Mouse (Mus musculus) adrenal gland, adult 8-10 months (tissue): Measurements from ENCODE around the gene Zbtb7a. TPM values are rescaled to one million over a fixed set of nuclear protein-coding genes. Genes with fewer than 3 reads are reported as not detected.

ENCODE experiments used
- DNase-seq: peaks from one replicate; pipeline ENCODE4 v3.0.0; 2022
- microRNA-seq, 2 experiments: library from miRNA; unstranded; fragments of <30 nt; microRNA quantifications; one replicate each; pipeline ENCODE4 v1.2.0; 2022
- total RNA-seq, 4 experiments: library from RNA; stranded (reverse); gene quantifications; 2 replicates each; pipeline ENCODE4 v1.2.4; 2022

Zbtb7a gene
- total RNA-seq, 4 experiments from 2014 or later = 86.5 to 94.0 (median 92.3) TPM

GRCm38 (mm10) chr10:81191342-81191982 lies 56.4 kb downstream of the Zbtb7a start:
- no peak for DNase-seq

DNA sequence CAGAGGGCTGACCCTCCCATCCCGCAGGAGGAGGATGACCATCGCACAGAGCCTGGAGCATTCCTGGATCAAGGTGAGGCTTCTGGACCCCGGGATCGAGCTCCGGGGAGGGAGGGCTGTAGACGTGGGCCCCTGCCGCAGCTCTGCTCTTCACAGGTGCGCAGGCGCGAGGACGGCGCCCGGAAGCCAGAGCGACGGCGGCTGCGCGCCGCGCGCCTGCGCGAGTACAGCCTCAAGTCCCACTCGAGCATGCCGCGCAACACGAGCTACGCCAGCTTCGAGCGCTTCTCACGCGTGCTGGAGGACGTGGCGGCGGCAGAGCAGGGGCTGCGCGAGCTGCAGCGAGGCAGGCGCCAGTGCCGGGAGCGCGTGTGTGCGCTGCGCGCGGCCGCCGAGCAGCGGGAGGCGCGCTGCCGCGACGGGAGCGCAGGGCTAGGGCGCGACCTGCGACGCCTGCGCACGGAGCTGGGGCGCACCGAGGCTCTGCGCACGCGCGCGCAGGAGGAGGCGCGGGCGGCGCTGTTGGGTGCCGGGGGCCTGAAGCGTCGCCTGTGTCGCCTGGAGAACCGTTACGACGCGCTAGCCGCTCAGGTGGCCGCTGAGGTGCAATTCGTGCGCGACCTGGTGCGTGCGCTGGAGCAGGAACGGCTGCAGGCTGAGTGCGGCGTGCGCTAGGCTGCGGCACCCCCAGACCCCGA lies 57.4 kb downstream of the Zbtb7a start:
- peak; percentile 72 for DNase-seq

GRCm38 (mm10) chr10:81192968-81193501 lies 58.0 kb downstream of the Zbtb7a start:
- DNase-seq = no peak

- no peak for DNase-seq
Observed at GRCm38 (mm10) chr10:81193991-81194774, 59.2 kb downstream of the Zbtb7a start.

GRCm38 (mm10) chr10:81195300-81195699 lies 60.3 kb downstream of the Zbtb7a start:
- no peak for DNase-seq

DNA sequence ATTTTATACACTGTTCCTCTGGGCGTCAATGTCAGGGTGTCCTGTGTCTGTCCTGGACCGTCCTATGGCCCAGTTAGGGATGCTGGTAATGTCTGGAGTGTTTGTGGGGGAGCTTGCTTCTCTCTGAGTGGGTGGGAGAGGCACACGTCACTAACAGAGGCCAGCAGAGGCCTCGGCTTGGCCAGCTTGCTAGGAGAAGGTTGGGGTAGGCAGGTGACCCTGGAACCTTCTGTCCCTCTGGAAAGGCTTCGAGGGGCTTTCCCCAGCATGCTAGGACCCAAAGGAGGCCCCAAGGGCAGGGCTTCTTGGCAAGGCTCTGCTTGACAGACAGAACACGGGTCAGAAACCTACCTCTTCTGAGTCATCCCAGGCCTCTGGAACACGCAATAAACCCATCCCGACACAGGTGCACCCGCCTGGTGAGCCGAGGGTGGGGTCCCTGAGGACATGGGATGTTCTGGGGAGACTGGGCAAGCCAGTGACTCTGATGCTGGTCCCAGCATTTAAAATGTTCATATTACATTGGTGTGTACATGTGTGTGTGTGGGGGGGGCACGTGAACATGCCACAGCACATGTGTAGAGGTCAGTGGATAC lies 61.5 kb downstream of the Zbtb7a start:
- DNase-seq = no peak

GRCm38 (mm10) chr10:81197305-81197704 lies 62.3 kb downstream of the Zbtb7a start:
- DNase-seq = no peak

GRCm38 (mm10) chr10:81198230-81198629 lies 63.2 kb downstream of the Zbtb7a start:
- no peak for DNase-seq

- no peak for DNase-seq
Observed at GRCm38 (mm10) chr10:81198990-81199389, 64.0 kb downstream of the Zbtb7a start.

GRCm38 (mm10) chr10:81200141-81200540 lies 65.1 kb downstream of the Zbtb7a start:
- no peak for DNase-seq

DNA sequence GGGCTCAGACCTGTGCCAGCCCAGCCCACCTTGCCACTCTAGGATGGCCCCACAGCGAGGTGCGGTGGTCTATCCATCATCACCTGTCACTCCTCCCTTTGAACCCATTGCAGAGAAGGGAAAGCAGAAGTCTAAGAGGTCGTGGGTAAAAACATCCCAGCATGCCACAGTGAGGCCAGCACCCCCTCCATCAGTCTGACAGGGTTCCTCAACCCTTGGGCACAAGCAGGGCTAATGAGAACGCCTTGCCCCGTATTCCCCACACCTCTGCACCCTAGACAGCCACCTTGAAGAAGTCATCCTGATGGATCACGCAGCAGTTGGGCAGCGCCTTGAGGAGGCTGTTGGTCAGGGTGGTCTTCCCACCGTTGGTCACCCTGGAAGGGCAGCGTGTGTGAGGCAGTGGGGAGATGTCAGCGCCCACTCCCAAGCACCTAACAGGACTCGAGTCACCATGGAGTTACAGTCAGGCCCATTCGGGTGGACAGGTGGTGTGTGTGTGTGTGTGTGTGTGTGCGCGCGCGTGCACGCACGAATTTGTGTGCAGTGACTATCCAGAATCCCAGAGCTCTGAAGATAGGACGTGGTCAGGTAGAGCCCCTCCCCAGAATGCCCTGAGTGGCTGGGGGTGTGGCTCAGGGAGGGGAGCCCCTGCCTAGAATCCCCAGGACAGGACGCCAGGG lies 65.7 kb downstream of the Zbtb7a start:
- no peak for DNase-seq

DNA sequence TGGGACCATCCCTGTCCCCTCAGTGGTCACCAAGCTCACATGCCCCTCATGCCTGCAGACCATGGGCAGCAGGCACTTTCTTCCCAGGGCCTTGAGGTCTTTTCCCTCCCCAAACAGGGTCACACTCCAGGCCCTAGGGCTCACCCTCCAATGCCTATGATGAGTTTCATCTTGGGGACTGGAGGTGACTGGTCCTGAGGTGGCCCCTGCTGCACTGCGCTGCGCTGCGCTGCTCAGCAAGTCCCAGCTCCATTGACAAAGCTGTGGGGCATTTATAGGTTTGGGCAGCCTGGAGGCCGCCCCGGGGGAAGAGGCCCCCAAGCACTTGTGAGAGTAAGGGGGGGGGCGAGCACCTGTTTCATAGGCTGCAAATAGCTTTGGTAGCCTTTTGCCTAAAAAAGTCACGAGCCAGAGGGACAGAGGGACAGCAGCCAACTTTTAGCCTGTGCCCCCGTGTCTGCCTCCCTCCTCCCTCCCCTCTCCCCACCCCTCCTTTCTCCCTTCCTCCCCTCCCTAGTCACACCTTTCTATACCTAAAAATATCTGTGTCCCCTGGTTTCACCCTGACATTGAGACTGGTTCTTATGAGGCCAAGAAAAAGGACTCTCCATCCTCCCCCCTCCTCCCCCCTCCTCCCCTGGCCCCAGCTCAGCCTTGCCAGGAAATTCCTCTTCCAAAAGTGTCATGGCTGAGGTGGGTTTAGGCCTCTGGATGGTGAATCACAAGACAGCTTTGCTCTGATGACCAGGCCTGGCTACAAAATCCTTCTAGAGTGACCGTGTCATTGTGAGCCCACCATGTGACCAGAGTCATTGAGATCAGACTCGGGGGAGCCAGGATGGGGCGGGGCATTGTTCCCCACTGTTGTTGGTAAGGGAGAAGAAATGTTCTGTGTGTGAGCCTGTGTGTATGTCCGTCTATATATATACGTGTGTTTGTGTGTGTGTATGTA lies 67.1 kb downstream of the Zbtb7a start, which contains the start of gene Nmrk2:
TSS of gene Nmrk2 (minus strand) at position 245 of the 952 bp plus-strand sequence.
- no peak for DNase-seq

Small RNA genes within 50 kb of the gene (microRNA-seq; reads per million reads assigned to microRNA genes)
- gene Mir5615-1 = 0 reads per million in 2 experiments
- gene Mir5615-2 = 0 reads per million in 2 experiments

Other genes starting within 250 kb of the Zbtb7a start
- gene Timm13, start 234.3 kb upstream of the Zbtb7a start, total RNA-seq = 100 to 1,000 TPM; 154 to 235 (median 185) TPM
- 10 to 100 TPM; 10.0 to 17.2 (median 15.2) TPM for gene Lmnb2, start 217.0 kb upstream of the Zbtb7a start, total RNA-seq
- 100 to 1,000 TPM in 1 of 4 experiments, 10 to 100 TPM in 3; 17.5 to 112 (median 73.6) TPM for gene Gadd45b, start 205.1 kb upstream of the Zbtb7a start, total RNA-seq
- 10 to 100 TPM in 2 of 4 experiments, 1 to 10 TPM in 2; 9.4 to 16.6 (median 12.9) TPM for gene Gng7, start 120.3 kb upstream of the Zbtb7a start, total RNA-seq
- 1 to 10 TPM; 3.6 to 6.5 (median 4.4) TPM for gene Diras1, start 109.6 kb upstream of the Zbtb7a start, total RNA-seq
- 10 to 100 TPM; 50.7 to 86.9 (median 66.5) TPM for gene Slc39a3, start 97.8 kb upstream of the Zbtb7a start, total RNA-seq
- 100 to 1,000 TPM; 185 to 247 (median 197) TPM for gene Sgta, start 75.0 kb upstream of the Zbtb7a start, total RNA-seq
- 10 to 100 TPM; 43.6 to 59.2 (median 45.7) TPM for gene Thop1, start 65.2 kb upstream of the Zbtb7a start, total RNA-seq
- 1 to 10 TPM in 2 of 4 experiments, under 1 TPM in 2; 0.35 to 2.7 (median 1.3) TPM for gene Creb3l3, start 36.3 kb upstream of the Zbtb7a start, total RNA-seq
- gene Map2k2, start 29.3 kb upstream of the Zbtb7a start, total RNA-seq = 100 to 1,000 TPM; 169 to 227 (median 204) TPM
- gene Pias4, start 32.7 kb downstream of the Zbtb7a start, total RNA-seq = 10 to 100 TPM; 22.8 to 32.5 (median 30.1) TPM
- 1,000 to 10,000 TPM; 1,447 to 1,655 (median 1,598) TPM for gene Eef2, start 41.4 kb downstream of the Zbtb7a start, total RNA-seq
- 10 to 100 TPM; 67.7 to 88.0 (median 81.8) TPM for gene Dapk3, start 47.8 kb downstream of the Zbtb7a start, total RNA-seq
- not detected for gene 4930442H23Rik, start 48.6 kb downstream of the Zbtb7a start, total RNA-seq
- not detected for gene Nmrk2, start 66.8 kb downstream of the Zbtb7a start, total RNA-seq
- gene Atcay, start 95.6 kb downstream of the Zbtb7a start, total RNA-seq = 1 to 10 TPM; 3.8 to 6.4 (median 4.4) TPM
- gene Zfr2, start 97.9 kb downstream of the Zbtb7a start, total RNA-seq = 10 to 100 TPM; 27.6 to 35.6 (median 30.0) TPM
- 1 to 10 TPM in 3 of 4 experiments, under 1 TPM in 1; 0.67 to 2.1 (median 1.5) TPM for gene Matk, start 117.7 kb downstream of the Zbtb7a start, total RNA-seq
- 100 to 1,000 TPM; 100 to 139 (median 113) TPM for gene Mrpl54, start 131.7 kb downstream of the Zbtb7a start, total RNA-seq
- 10 to 100 TPM; 61.9 to 72.3 (median 66.4) TPM for gene Apba3, start 131.7 kb downstream of the Zbtb7a start, total RNA-seq
- under 1 TPM; 0.22 to 0.81 (median 0.29) TPM for gene Tjp3, start 156.4 kb downstream of the Zbtb7a start, total RNA-seq
- gene Pip5k1c, start 157.7 kb downstream of the Zbtb7a start, total RNA-seq = 10 to 100 TPM; 42.6 to 61.1 (median 53.3) TPM
- gene Cactin, start 185.9 kb downstream of the Zbtb7a start, total RNA-seq = 10 to 100 TPM; 37.7 to 47.5 (median 42.5) TPM
- gene Tbxa2r, start 193.5 kb downstream of the Zbtb7a start, total RNA-seq = 10 to 100 TPM; 35.6 to 52.1 (median 42.0) TPM
- 10 to 100 TPM in 2 of 4 experiments, 1 to 10 TPM in 2; 3.7 to 17.7 (median 9.3) TPM for gene Gipc3, start 208.0 kb downstream of the Zbtb7a start, total RNA-seq
- gene Hmg20b, start 215.3 kb downstream of the Zbtb7a start, total RNA-seq = 100 to 1,000 TPM in 3 of 4 experiments, 10 to 100 TPM in 1; 94.2 to 121 (median 112) TPM
- gene Mfsd12, start 222.3 kb downstream of the Zbtb7a start, total RNA-seq = 10 to 100 TPM; 18.3 to 25.7 (median 22.0) TPM
- 1 to 10 TPM; 1.6 to 5.3 (median 2.4) TPM for gene 4930404N11Rik, start 230.6 kb downstream of the Zbtb7a start, total RNA-seq
- gene Fzr1, start 243.3 kb downstream of the Zbtb7a start, total RNA-seq = 10 to 100 TPM; 47.1 to 52.7 (median 49.9) TPM
- 10 to 100 TPM; 49.8 to 60.2 (median 55.0) TPM for gene Dohh, start 249.2 kb downstream of the Zbtb7a start, total RNA-seq
- 1 to 10 TPM in 2 of 4 experiments, under 1 TPM in 2; 0.65 to 2.9 (median 1.0) TPM for gene Gm48551, start 249.2 kb downstream of the Zbtb7a start, total RNA-seq